Mouse (Mus musculus): Measurements from ENCODE around the gene Rps6kl1.

DNA sequence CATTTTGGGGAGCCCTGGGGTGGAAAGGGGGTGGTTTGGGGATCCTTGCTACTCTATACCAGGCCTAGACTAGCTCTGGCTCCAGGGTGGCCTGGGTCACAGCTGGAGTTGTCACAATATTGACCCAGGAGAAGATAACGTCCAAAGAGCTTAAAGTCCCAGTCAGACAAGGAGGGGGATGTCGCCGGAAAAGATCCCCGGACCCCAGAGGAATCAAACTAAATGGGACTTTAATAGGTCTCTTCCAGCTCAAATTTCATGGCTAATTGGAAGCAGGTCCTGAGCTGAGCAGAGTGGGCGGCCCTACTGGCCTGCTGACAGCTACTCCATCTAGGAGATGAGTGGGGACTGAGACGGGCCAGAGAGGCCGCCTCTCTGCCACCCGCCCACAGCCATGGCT lies 46.9 kb upstream of the Rps6kl1 start:
- no peak for TF ChIP-seq CTCF (IDR thresholded peaks at IDR 0.05; ENCODE audit: control insufficient read depth, insufficient read depth, insufficient read length)
- no peak for TF ChIP-seq MAX (IDR thresholded peaks at IDR 0.05)
- TF ChIP-seq FOSL1 (IDR thresholded peaks at IDR 0.05; ENCODE audit: insufficient read depth, low read length, poor library complexity, severe bottlenecking) = no peak
- TF ChIP-seq CEBPB (IDR thresholded peaks at IDR 0.05; ENCODE audit: low read depth) = no peak

Data from C2C12 (cell line).